Mouse (Mus musculus): Measurements from ENCODE around the gene Btbd35f13.
"Not testable (repeated sequence)": the region's sequence is repeated elsewhere in the genome, so short reads cannot be mapped to it uniquely, and the experiment has no call there.

Btbd35f13 gene

DNA sequence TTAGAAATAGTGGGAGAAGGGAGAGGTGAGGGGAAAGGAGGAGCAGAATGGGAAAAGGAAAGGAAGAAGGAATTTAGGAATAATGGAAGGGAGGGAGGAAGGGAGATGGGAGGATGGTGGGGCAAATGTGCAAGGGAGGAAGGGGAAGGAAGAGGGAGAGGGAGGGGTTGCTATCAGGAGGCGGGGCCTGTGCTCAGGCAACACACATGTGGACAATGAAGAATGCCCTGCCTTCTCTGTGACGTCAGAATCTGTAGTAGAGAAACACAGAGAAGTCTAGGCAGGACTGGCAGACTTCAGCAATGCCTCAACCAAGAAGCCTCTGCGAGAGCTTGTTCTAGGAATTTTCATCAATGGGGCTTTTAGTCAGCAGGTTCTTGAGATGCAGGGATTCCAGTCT lies at the start of gene Btbd35f13:
TSS of gene Btbd35f13 (plus strand) at position 301 of the 400 bp plus-strand sequence.
- in situ Hi-C loops (cut with MseI, MboI), result not testable (repeated sequence)

DNA sequence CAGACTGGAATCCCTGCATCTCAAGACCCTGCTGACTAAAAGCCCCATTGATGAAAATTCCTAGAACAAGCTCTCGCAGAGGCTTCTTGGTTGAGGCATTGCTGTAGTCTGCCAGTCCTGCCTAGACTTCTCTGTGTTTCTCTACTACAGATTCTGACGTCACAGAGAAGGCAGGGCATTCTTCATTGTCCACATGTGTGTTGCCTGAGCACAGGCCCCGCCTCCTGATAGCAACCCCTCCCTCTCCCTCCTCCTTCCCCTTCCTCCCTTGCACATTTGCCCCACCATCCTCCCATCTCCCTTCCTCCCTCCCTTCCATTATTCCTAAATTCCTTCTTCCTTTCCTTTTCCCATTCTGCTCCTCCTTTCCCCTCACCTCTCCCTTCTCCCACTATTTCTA lies 45.3 kb downstream of the Btbd35f13 start, which contains the start of gene Btbd35f14:
TSS of gene Btbd35f14 (minus strand) at position 101 of the 400 bp plus-strand sequence.
- in situ Hi-C loops (cut with MseI, MboI), result not testable (repeated sequence)

Data from mouse trophoblast stem cell (cell line).